Mouse (Mus musculus) erythroblast, adult 5-6 weeks (primary cell): Measurements from ENCODE around the gene Tmem269. TPM values are rescaled to one million over a fixed set of nuclear protein-coding genes. Genes with fewer than 3 reads are reported as not detected.
A peak's percentile ranks its signal among the peaks of the same experiment; 100 is the strongest.

Source experiments
- ATAC-seq: replicated peaks from 2 replicates; pipeline ENCODE4 v1.8.0; 2016; ENCODE audit warnings: moderate number of reproducible peaks, mild to moderate bottlenecking, moderate TSS enrichment, inconsistent platforms; ENCODE audit not compliant: poor library complexity, low FRiP score, severe bottlenecking
- total RNA-seq, 2 experiments: library from RNA; stranded (forward) in 1 of 2; stranded (reverse) in 1 of 2; fragments of 150-400 nt in 1 of 2; fragments of 200-764, 138-1000 nt in 1 of 2; gene quantifications; 2 replicates each; pipeline versions ENCODE4 v1.2.3 to v1.2.4; 2015 to 2017; ENCODE audit warnings: low replicate concordance in 2 of 2

Gene Tmem269
- total RNA-seq, 2 experiments from 2014 or later, result not detected

GRCm38 (mm10) chr4:119239181-119239682 lies 21.2 kb upstream of the Tmem269 start:
- ATAC-seq, result peak; percentile 82

GRCm38 (mm10) chr4:119238661-119239060 lies 20.6 kb upstream of the Tmem269 start:
- ATAC-seq, result 0 out of 2 replicates have a peak, but pooled peaks have one; percentile 31

GRCm38 (mm10) chr4:119234348-119234747 lies 16.3 kb upstream of the Tmem269 start:
- ATAC-seq, result no peak

GRCm38 (mm10) chr4:119233256-119233901 lies 15.4 kb upstream of the Tmem269 start:
- ATAC-seq, result peak; percentile 11; the same call in 1 of the 2 replicates

- peak; percentile 96 for ATAC-seq
Observed at GRCm38 (mm10) chr4:119232410-119233255, 14.6 kb upstream of the Tmem269 start, which contains the start of the genes AU022252 and P3h1. Gene AU022252, minus strand, starts transcription at chr4:119232712. Gene P3h1, plus strand, starts transcription at chr4:119232915.

- ATAC-seq, result peak; percentile 32; the same call in 1 of the 2 replicates
Observed at GRCm38 (mm10) chr4:119226751-119227150, 8.7 kb upstream of the Tmem269 start.

- no peak for ATAC-seq
Observed at GRCm38 (mm10) chr4:119225719-119226118, 7.7 kb upstream of the Tmem269 start.

GRCm38 (mm10) chr4:119224534-119224933 lies 6.5 kb upstream of the Tmem269 start:
- no peak for ATAC-seq

- peak; percentile 81 for ATAC-seq
Observed at GRCm38 (mm10) chr4:119223696-119224095, 5.7 kb upstream of the Tmem269 start.

GRCm38 (mm10) chr4:119216667-119217066 lies 1.4 kb downstream of the Tmem269 start:
- ATAC-seq, result no peak

- ATAC-seq, result peak; percentile 91
Observed at GRCm38 (mm10) chr4:119204672-119205071, 13.3 kb downstream of the Tmem269 start.

- no peak for ATAC-seq
Observed at GRCm38 (mm10) chr4:119198105-119198504, 19.9 kb downstream of the Tmem269 start.

GRCm38 (mm10) chr4:119195582-119196320 lies 22.3 kb downstream of the Tmem269 start:
- peak; percentile 27; the same call in 1 of the 2 replicates for ATAC-seq

- peak; percentile 72 for ATAC-seq
Observed at GRCm38 (mm10) chr4:119194909-119195581, 23.0 kb downstream of the Tmem269 start, which contains the start of gene Svbp. Gene Svbp, plus strand, starts transcription at chr4:119195306.

GRCm38 (mm10) chr4:119192757-119193156 lies 25.3 kb downstream of the Tmem269 start:
- no peak for ATAC-seq

GRCm38 (mm10) chr4:119191273-119191672 lies 26.7 kb downstream of the Tmem269 start:
- no peak for ATAC-seq

GRCm38 (mm10) chr4:119190618-119191017 lies 27.4 kb downstream of the Tmem269 start:
- ATAC-seq, result peak; percentile 65

GRCm38 (mm10) chr4:119189864-119190263 lies 28.2 kb downstream of the Tmem269 start, which contains the start of gene Ermap:
Gene Ermap, minus strand, starts transcription at chr4:119190011.
- peak; percentile 76 for ATAC-seq

GRCm38 (mm10) chr4:119189392-119189791 lies 28.6 kb downstream of the Tmem269 start:
- ATAC-seq, result no peak
